Mouse (Mus musculus): ENCODE results near the gene Gm17268. TPM values are rescaled to one million over a fixed set of nuclear protein-coding genes. Genes with fewer than 3 reads are reported as not detected.

The Gm17268 gene
- polyA plus RNA-seq, 1 experiment = not detected

DNA sequence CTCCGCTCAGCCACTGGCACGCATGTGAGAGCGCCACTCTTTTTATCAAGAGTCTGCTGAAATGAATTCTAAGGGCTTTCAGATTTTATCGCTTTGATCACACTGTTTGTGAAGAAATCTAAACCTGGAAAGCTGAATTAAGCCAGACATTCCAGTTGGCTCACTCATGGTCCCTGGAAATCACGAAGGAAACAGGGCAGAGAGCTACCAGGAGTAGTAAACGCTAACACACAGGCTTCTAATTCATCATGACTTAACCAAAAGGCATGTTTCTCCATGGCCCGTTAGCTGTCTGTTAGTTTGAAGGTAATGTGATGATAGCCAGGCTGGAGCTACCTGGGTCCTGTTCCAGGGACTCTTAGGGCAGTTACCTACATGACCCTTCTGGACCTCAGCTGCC, 3.9 kb downstream of the Gm17268 start:
- TF ChIP-seq CTCF (IDR thresholded peaks at IDR 0.05; ENCODE audit: extremely low read depth, insufficient read depth, low read length) (no peak), POLR2A (IDR thresholded peaks at IDR 0.05; ENCODE audit: extremely low read depth, insufficient read depth, low read length) (no peak)
- no peak overlapping the region for H3K27ac ChIP-seq (ENCODE audit: insufficient read depth, low read length)
- peaks cover 3% of the 10 kb centered on the region; the same call in 1 of the 2 replicates for H3K4me1 ChIP-seq (ENCODE audit: control insufficient read depth, insufficient read depth, low read length)
- no peak overlapping the region for H3K4me3 ChIP-seq (ENCODE audit: insufficient read depth, low read length)

DNA sequence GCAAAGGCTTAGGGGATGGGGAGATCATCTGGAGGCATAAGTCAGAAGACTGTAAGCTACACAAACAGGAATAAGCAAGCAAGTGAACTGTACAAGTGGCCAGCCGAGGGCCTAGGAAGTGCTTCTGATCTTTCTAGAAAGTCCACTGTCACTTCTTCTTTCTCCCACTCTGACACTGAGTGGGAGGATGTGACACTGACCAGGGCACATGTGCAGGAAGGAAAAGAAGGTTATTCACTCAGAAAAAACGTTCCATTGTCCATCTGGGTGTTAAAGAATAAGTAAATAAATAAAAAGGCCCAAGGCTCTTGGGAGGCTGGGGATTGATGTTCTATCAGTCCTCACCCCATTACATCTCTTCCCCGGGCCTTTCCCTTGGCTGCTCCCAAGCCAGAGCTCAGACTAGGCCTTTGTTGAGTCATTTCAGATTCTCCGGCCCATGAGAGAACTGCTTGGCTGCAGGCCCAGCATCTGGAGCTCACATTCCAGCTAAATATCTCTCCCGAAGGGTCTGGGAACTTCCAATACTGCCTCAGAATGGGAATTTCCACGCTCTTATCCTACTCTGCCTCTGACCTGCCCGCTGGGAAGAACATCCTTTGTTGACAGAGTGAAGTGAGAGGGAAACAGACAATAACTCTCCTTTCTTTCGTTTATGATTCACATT, 5.6 kb downstream of the Gm17268 start:
- TF ChIP-seq POLR2A (IDR thresholded peaks at IDR 0.05; ENCODE audit: extremely low read depth, insufficient read depth, low read length) (no peak), CTCF (IDR thresholded peaks at IDR 0.05; ENCODE audit: extremely low read depth, insufficient read depth, low read length) (no peak)
- H3K4me1 ChIP-seq (ENCODE audit: control insufficient read depth, insufficient read depth, low read length) = peaks cover 3% of the 10 kb centered on the region; the same call in 1 of the 2 replicates
- H3K4me3 ChIP-seq (ENCODE audit: insufficient read depth, low read length) = no peak overlapping the region
- no peak overlapping the region for H3K27ac ChIP-seq (ENCODE audit: insufficient read depth, low read length)

GRCm38 (mm10) chr11:82032136-82032535, 6.2 kb downstream of the Gm17268 start:
- Histone ChIP-seq H3K27ac (ENCODE audit: insufficient read depth, low read length) (no peak overlapping the region), H3K4me1 (ENCODE audit: control insufficient read depth, insufficient read depth, low read length) (peaks cover 3% of the 10 kb centered on the region; the same call in 1 of the 2 replicates), H3K4me3 (ENCODE audit: insufficient read depth, low read length) (no peak overlapping the region)
- TF ChIP-seq CTCF (IDR thresholded peaks at IDR 0.05; ENCODE audit: extremely low read depth, insufficient read depth, low read length) = no peak
- TF ChIP-seq POLR2A (IDR thresholded peaks at IDR 0.05; ENCODE audit: extremely low read depth, insufficient read depth, low read length) = no peak

DNA sequence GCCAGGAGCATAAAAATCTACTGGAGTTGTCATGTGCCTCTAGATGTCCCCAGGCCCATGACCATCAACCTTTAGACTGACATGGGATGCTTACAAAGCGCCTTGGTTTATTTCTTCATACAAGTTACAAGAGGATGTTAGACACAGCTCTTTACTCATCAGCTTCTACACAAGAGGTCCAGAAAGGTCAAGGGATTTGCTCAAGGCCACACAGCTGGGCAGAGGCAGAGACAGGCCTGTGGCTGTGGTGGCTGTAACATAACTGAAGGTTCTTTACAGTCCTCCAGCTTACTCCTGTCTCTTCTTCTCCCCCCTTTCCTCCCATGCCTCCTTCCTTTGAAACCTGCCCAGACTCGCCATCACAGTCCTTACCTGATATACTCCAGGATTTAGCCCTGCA, 8.2 kb downstream of the Gm17268 start:
- TF ChIP-seq POLR2A (IDR thresholded peaks at IDR 0.05; ENCODE audit: extremely low read depth, insufficient read depth, low read length) (no peak), CTCF (IDR thresholded peaks at IDR 0.05; ENCODE audit: extremely low read depth, insufficient read depth, low read length) (no peak)
- Histone ChIP-seq H3K4me1 (ENCODE audit: control insufficient read depth, insufficient read depth, low read length) (0 out of 2 replicates have a peak, but pooled peaks cover 1% of the 10 kb centered on the region), H3K4me3 (ENCODE audit: insufficient read depth, low read length) (no peak overlapping the region), H3K27ac (ENCODE audit: insufficient read depth, low read length) (no peak overlapping the region)

- TF ChIP-seq CTCF (IDR thresholded peaks at IDR 0.05; ENCODE audit: extremely low read depth, insufficient read depth, low read length) (no peak), POLR2A (IDR thresholded peaks at IDR 0.05; ENCODE audit: extremely low read depth, insufficient read depth, low read length) (no peak)
- Histone ChIP-seq H3K4me3 (ENCODE audit: insufficient read depth, low read length) (no peak overlapping the region), H3K4me1 (ENCODE audit: control insufficient read depth, insufficient read depth, low read length) (no peaks in the 10 kb centered on the region), H3K27ac (ENCODE audit: insufficient read depth, low read length) (no peak overlapping the region)
Observed at GRCm38 (mm10) chr11:82023769-82024168, 14.6 kb downstream of the Gm17268 start.

DNA sequence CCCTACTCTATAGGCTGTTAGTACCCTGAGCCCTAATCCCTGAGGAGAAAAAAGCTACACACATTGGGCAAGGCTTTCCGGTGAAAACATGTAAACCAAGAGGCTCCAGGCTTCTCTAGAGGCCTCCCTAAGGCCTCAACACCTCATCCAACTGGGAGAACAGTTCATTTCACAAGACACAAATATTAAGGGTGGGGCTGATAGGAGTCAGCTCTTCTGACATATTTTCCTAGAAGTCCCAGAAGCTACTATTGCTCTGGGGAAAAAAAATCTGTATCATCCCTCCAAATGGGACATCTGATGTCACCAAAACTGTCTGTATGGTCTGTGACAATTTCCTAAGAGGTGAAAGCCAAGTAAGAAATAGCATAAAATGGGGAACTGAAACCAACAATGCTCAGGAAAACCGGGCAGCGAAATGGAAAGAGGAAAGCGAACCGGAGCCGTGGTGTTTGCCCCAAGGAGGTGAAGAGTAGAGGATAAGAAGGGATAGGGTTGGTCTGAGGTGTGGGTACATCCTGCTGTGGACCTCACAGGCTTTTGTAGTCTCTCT, 15.8 kb downstream of the Gm17268 start:
- Histone ChIP-seq H3K4me1 (ENCODE audit: control insufficient read depth, insufficient read depth, low read length) (no peaks in the 10 kb centered on the region), H3K27ac (ENCODE audit: insufficient read depth, low read length) (no peak overlapping the region), H3K4me3 (ENCODE audit: insufficient read depth, low read length) (no peak overlapping the region)
- TF ChIP-seq POLR2A (IDR thresholded peaks at IDR 0.05; ENCODE audit: extremely low read depth, insufficient read depth, low read length) = no peak
- no peak for TF ChIP-seq CTCF (IDR thresholded peaks at IDR 0.05; ENCODE audit: extremely low read depth, insufficient read depth, low read length)

- Histone ChIP-seq H3K4me1 (ENCODE audit: control insufficient read depth, insufficient read depth, low read length) (no peaks in the 10 kb centered on the region), H3K27ac (ENCODE audit: insufficient read depth, low read length) (no peak overlapping the region), H3K4me3 (ENCODE audit: insufficient read depth, low read length) (no peak overlapping the region)
- no peak for TF ChIP-seq CTCF (IDR thresholded peaks at IDR 0.05; ENCODE audit: extremely low read depth, insufficient read depth, low read length)
- no peak for TF ChIP-seq POLR2A (IDR thresholded peaks at IDR 0.05; ENCODE audit: extremely low read depth, insufficient read depth, low read length)
Observed at GRCm38 (mm10) chr11:82021406-82021805, 17.0 kb downstream of the Gm17268 start.

DNA sequence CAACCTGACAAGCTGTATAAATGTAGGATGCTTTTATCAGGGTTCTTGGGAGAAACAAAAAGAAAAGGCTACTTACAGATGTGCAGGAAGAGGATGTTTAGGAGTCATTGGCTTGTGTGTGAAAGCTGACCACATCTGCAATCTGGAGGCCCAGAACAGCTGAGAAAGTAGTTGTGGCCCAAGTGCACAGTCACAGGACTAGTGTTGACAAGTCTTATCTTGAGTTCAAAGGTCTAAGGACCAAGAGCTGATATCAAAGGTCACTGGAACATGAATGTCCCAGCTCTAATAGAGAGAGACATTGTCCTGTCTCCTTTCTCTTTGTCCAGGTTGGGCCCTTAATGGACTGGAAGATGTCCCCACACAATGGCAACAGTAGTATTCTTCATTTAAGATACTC, 18.6 kb downstream of the Gm17268 start:
- Histone ChIP-seq H3K27ac (ENCODE audit: insufficient read depth, low read length) (no peak overlapping the region), H3K4me3 (ENCODE audit: insufficient read depth, low read length) (no peak overlapping the region), H3K4me1 (ENCODE audit: control insufficient read depth, insufficient read depth, low read length) (no peaks in the 10 kb centered on the region)
- no peak for TF ChIP-seq POLR2A (IDR thresholded peaks at IDR 0.05; ENCODE audit: extremely low read depth, insufficient read depth, low read length)
- no peak for TF ChIP-seq CTCF (IDR thresholded peaks at IDR 0.05; ENCODE audit: extremely low read depth, insufficient read depth, low read length)

DNA sequence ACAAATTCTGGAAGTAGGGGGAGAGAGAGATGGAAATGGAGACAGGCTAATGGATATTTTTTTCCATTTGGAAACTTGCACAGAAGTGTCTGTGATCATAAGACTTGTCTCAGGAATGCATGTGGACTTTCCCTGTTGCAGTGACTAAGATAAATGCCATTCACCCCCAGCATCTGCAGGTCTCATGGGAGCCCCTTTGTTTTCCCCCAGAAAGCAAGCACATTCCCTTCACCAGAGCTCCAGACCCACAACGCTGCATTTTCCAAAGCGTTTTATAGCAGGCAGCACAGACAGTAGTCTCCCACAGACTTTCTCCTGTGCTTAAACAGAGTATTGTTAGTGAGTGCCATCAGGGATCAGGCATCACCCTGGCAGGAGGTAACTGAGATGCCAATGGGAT, 19.0 kb downstream of the Gm17268 start:
- TF ChIP-seq CTCF (IDR thresholded peaks at IDR 0.05; ENCODE audit: extremely low read depth, insufficient read depth, low read length) = no peak
- no peak for TF ChIP-seq POLR2A (IDR thresholded peaks at IDR 0.05; ENCODE audit: extremely low read depth, insufficient read depth, low read length)
- Histone ChIP-seq H3K27ac (ENCODE audit: insufficient read depth, low read length) (no peak overlapping the region), H3K4me3 (ENCODE audit: insufficient read depth, low read length) (no peak overlapping the region), H3K4me1 (ENCODE audit: control insufficient read depth, insufficient read depth, low read length) (no peaks in the 10 kb centered on the region)

GRCm38 (mm10) chr11:82016181-82016780, 22.1 kb downstream of the Gm17268 start:
- no peak overlapping the region for H3K4me3 ChIP-seq (ENCODE audit: insufficient read depth, low read length)
- TF ChIP-seq POLR2A (IDR thresholded peaks at IDR 0.05; ENCODE audit: extremely low read depth, insufficient read depth, low read length) (no peak), CTCF (IDR thresholded peaks at IDR 0.05; ENCODE audit: extremely low read depth, insufficient read depth, low read length) (no peak)
- no peaks in the 10 kb centered on the region for H3K4me1 ChIP-seq (ENCODE audit: control insufficient read depth, insufficient read depth, low read length)
- H3K27ac ChIP-seq (ENCODE audit: insufficient read depth, low read length) = no peak overlapping the region
